Mouse (Mus musculus) testis, postnatal 14 days (tissue): ENCODE results near the gene Disp1.

Experiments used
- DNase-seq: peaks from one replicate; pipeline ENCODE4 v3.0.0; 2021; ENCODE audit warnings: low spot score

The Disp1 gene

DNA sequence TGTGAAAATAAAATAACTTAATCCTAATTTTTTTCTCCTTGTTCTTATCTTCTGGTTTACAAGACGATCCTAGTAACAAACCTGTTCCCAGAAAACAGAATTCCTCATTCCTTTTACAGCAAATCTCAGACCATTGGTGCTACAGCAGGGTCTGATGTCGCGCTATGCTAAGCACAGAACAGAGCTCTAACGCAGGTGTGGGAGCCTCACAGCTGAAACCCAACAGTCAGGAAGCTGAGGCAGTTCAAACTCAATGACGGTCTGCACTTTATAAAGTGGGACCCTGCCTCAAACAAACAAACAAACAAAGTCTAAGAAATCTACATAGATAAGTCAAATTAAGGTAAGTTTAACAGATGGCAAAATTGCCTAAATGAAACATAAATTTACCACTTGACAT lies 20.4 kb downstream of the Disp1 start:
- no peak for DNase-seq

DNA sequence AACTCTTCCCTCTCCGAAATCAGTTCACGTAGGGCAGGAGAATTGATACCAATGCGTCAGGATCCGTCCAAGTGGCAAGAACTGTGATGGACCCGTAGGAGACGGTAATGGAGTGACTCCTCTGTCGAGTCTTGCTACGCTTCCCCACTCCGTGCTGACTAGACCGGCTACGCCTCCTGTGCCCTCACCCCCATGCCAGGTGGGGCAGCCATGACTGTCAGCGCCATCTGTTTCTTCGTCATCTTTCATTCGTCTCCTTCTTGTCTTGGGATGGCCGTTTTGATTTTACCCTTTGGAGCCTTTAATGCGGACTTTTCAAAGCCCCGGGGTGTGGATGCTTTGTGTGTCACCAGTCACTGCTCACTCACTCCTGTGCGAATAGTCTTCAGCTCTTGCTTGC lies 26.6 kb downstream of the Disp1 start:
- DNase-seq, result no peak

DNA sequence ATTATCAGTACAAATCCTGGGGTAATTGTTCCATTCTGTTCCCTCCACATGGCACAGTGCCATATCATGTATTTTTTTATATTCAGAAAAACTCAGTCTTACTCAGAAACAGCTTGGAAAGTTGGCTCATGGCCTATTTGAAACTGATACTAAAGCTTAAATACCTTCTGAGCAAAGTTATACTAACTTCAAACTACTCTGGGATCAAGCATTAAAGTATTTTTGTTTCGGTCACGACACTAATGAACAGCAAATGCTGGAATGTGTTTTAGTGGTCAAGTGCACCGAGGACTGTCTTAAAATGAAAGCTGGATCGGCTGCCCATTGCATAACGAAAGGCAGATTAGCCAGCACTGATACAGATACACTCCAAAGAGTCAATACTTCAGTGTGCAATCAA lies 27.2 kb downstream of the Disp1 start:
- no peak for DNase-seq

DNA sequence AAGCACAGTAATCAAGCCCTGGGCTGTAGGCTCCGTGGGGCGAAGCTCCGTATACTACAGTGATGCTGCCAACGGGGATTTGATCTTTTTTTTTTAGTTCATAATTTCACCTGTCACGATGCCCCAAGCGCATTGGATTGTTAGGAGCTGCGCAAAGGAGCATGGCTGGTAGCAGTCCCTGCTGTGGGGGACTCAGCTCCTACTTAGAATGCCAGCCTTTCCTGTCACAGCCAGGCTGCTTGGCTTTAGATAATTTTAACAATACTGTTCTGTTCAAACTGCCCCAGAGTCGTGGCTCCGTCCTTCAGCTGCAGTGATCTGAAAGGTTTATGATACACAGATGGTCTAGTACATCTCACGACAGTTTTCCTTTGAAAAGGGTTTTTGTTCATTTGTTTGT lies 29.9 kb downstream of the Disp1 start:
- DNase-seq, result no peak

GRCm38 (mm10) chr1:183190456-183190855 lies 30.9 kb downstream of the Disp1 start:
- DNase-seq, result no peak

DNA sequence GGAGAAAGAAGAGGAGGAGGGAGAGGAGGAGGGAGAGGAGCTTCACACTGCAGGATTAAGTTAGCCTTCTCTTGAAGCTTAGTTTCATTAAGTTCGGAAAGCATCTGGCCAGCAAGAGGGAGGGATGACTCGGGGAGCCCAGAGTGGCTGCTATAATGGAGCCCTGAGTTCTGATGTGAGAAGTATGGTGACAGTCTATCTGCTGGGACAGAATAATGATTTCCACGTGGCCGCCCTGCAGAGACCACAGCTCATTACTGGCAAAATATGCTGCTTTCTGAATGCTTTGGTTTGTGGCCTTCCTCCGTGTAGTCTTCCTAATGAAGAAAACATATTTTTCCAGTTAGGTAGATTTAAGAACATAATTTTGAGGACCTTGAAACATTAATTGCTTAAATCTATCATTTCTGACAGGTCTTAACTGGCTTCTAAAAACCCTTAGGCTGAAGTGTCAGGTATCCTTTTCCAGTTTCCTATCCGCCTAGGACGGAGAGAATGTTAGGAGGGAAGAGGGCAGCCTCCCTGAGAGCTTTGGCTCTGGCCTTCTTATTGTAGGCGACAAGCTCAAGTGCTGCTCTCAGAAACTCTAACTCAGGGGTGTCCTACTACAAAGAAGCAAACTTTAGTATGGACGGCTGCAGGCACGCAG lies 32.2 kb downstream of the Disp1 start:
- no peak for DNase-seq

GRCm38 (mm10) chr1:183188115-183189013 lies 33.0 kb downstream of the Disp1 start:
- DNase-seq, result no peak

- DNase-seq, result no peak
Measured at GRCm38 (mm10) chr1:183185560-183185959, 35.8 kb downstream of the Disp1 start.

- no peak for DNase-seq
Measured at GRCm38 (mm10) chr1:183184681-183185080, 36.6 kb downstream of the Disp1 start.

- no peak for DNase-seq
Measured at GRCm38 (mm10) chr1:183183565-183183964, 37.8 kb downstream of the Disp1 start.

DNA sequence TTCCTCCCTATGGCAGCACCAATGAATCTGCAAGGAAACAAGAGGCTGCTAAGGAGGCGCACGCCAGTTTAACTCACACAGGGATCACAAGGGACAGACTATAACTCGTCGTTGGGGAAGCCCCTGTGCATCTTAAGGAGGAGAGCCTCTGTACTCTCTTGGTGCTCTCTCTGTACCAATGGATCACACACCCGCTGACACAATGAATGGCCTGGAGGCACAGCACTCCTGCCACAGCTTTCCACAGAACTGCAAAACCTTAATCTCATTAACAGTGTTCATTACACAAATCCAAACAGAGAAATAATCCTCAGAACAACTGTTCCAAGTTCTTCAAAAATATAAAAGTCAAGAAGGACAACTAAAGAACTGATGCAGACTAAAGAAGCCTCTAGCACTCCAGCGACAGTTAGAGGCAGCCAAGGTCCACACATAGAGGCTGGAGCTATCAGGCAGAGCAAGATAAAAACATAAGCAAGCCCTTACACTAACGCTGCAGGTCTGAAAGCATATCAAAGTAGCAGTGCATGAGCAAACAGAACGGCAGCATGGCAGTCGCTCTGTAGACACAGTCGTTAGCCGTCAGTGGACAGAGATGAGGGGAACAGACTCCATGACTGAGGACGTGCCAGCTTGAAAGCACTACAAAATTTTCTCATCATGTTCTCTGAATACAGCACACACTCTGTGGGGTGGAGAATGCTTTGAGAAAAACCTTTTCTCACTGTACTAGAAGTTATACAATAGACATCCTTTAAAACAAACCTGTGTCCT lies 38.5 kb downstream of the Disp1 start:
- DNase-seq, result no peak

DNA sequence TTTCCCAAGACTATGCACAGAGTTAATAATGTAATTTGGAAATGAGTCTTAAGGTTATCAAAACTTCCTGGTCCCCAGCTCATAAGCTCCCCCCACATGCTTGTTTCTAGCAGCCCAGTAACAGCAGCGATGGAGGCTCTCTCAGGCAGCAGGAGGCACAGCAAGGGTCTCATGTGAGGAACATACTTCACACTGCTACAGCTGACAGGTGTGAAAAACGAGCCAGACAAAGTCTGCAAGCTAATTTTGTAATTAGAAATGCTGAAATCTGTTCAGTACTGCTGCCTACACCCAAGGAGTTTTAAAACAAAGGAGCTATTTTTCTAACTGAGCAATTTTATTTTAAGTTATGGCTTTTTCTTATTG lies 40.3 kb downstream of the Disp1 start:
- DNase-seq, result no peak

GRCm38 (mm10) chr1:183180301-183181029 lies 40.9 kb downstream of the Disp1 start:
- DNase-seq, result no peak

DNA sequence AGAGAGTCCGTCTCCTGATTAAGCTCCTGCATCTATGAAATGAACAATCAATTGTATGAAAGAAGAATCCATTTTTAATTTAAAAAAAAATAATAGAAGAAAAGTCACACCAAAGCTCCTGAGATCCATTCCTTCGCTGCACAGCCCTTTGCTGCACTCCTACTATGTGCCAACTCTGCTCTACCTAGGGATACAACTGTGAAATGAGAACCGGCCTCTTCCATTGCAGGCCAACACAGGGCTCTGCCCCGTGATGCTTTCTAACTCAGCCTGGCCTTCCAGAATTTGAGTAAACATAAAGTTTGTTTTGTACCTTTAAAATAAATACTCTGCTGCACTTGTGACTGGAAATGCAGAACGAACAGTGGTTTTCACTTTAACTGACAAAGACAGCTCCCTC lies 42.0 kb downstream of the Disp1 start:
- DNase-seq, result no peak

- DNase-seq, result no peak
Measured at GRCm38 (mm10) chr1:183175236-183175635, 46.1 kb downstream of the Disp1 start.

DNA sequence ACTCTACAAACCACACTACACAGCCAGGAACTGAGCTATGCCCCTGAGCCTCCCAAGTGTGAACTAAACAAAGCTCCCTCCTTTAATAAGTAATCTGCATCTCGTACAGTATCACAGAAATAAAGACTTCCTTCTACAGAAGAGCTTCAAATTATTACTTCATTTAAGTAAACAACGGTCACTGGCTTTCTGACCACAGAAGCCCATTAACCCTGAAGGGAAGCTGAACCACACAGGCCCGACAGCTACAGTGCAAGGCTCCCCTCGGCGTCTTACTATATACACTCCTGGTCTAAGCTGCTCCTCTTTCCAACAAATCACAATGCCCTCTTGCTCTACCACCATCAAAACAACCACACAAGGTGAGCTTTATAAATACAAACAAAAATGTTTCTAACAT lies 50.2 kb downstream of the Disp1 start:
- DNase-seq, result no peak

- no peak for DNase-seq
Measured at GRCm38 (mm10) chr1:183168465-183168864, 52.9 kb downstream of the Disp1 start.

- no peak for DNase-seq
Measured at GRCm38 (mm10) chr1:183167776-183168175, 53.5 kb downstream of the Disp1 start.

DNA sequence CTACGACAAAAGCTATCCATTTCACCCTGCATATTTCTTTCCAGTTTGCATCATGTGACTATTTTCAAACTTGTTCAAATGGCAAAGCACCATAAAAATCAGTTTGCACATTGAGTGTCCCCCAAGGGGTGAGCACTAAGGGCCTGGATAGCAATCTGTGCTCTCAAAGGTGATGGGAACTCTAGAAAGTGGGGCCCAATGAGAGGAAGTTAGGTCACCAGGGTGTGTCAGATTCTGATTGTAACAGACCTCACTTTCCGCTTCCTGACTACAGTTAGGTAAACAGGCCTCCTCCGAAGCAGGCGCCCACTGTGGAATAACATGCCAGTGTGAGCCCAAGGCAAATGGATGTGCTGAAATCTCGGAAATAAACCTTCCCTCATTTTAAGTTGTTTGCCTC lies 54.6 kb downstream of the Disp1 start:
- no peak for DNase-seq

DNA sequence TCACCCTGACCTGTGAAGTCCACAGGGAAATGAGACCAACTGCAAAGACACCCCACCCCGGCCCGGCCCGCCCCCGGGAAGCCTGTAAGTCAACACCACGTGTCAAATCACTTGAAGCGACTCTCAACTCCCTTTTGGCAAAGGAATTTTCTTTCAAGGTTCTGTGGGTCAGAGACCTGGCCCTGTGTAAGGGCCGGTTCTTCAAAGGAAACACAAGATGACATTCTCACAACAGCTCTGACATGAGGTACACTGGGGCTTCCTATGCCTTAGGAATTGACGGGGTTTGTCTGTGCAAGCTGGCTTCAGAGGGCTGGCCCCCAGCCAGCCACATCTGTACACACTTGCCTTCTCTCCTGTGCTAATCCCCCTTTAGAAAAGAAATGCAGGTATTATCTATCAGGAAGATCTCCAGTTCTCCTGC lies 56.7 kb downstream of the Disp1 start:
- DNase-seq, result no peak

- DNase-seq, result no peak
Measured at GRCm38 (mm10) chr1:183164190-183164580, 57.1 kb downstream of the Disp1 start.

DNA sequence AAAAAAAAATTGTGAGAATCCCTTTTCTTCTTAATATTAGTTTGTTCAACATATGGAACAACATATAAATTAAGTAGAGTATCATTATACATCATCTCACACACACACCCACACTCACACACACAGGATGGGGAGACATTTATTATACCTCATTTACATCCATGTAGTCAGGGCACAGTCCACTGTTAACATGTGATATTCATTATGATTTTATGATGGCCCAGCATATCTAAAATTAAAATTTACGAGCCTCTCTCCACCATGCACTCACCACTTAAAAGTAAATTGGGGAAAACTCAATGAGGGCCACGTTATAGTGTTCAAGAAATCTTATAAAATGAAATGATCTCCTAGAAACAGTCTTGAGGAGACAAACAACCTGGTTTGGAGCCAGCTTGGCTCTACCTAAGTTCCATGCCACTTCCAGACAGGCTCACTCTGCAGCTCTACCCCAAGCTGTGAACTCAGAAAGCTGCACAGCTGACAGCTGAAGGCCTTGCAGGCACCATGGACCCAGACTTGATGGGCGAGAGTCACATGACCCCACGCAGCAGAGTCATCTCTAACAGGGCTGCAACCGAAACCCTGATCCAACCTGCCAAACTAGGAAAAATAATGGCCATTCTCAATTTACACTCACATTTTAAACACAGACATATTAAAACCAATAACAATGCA lies 57.7 kb downstream of the Disp1 start:
- no peak for DNase-seq
